Mouse (Mus musculus) limb, embryonic 11.5 days (tissue): ENCODE measurements around the gene Phf13. TPM values are rescaled to one million over a fixed set of nuclear protein-coding genes. Genes with fewer than 3 reads are reported as not detected.

ENCODE experiments used
- ATAC-seq: fragments of 200-750 bp; cut with Nextera tagmentation; 2 replicates; pipeline ENCODE4 v1.8.0; 2017; ENCODE audit warnings: low read depth; ENCODE audit not compliant: insufficient number of reproducible peaks, low FRiP score, low TSS enrichment
- DNase-seq: peaks from one replicate; pipeline ENCODE4 v3.0.0-alpha.2; 2015; ENCODE audit warnings: low spot score
- H3K27ac ChIP-seq: fragments of 300-500 bp; sonication (generic); replicated peaks from 2 replicates; pipeline ENCODE4 v1.5.1; 2014; ENCODE audit warnings: low read depth, mild to moderate bottlenecking, low read length
- H3K27me3 ChIP-seq: fragments of 300-500 bp; sonication (generic); 2 replicates; pipeline ENCODE4 v1.6.1; 2014; ENCODE audit warnings: mild to moderate bottlenecking, low read length, mixed read lengths; ENCODE audit not compliant: control insufficient read depth, insufficient read depth
- H3K36me3 ChIP-seq: fragments of 300-500 bp; sonication (generic); 2 replicates; pipeline ENCODE4 v1.6.1; 2014; ENCODE audit warnings: mild to moderate bottlenecking, low read length, moderate library complexity, mixed read lengths; ENCODE audit not compliant: control insufficient read depth, insufficient read depth
- H3K4me1 ChIP-seq: fragments of 300-500 bp; sonication (generic); 2 replicates; pipeline ENCODE4 v1.6.1; 2014; ENCODE audit warnings: low read length, mixed read lengths; ENCODE audit not compliant: control insufficient read depth, insufficient read depth
- H3K4me2 ChIP-seq: fragments of 300-500 bp; sonication (generic); 2 replicates; pipeline ENCODE4 v1.6.1; 2014; ENCODE audit warnings: low read depth, mild to moderate bottlenecking, moderate library complexity; ENCODE audit not compliant: severe bottlenecking
- H3K4me3 ChIP-seq: fragments of 300-500 bp; sonication (generic); 2 replicates; pipeline ENCODE4 v1.5.1; 2014; ENCODE audit warnings: low read depth, low read length
- H3K9ac ChIP-seq: fragments of 300-500 bp; sonication (generic); 2 replicates; pipeline ENCODE4 v1.6.1; 2014; ENCODE audit warnings: mild to moderate bottlenecking, low read length
- H3K9me3 ChIP-seq: fragments of 300-500 bp; sonication (generic); 2 replicates; pipeline ENCODE4 v1.6.1; 2016; ENCODE audit warnings: low read length; ENCODE audit not compliant: control insufficient read depth
- WGBS: fragments of 180-500 bp; shearing (Covaris S2); extraction: QIAGEN DNeasy Blood & Tissue Kit; methylation state at CpG from one replicate; pipeline ENCODE4 v1.1.7; 2014; 5-methylcytosine and 5-hydroxymethylcytosine counted together
- polyA plus RNA-seq: library from polyadenylated mRNA; unstranded; fragments of >200 nt; fragmentation: Nextera tagmentation; extraction: Ambion mirVana; gene quantifications from 2 replicates; pipeline ENCODE4 v1.2.1, GENCODE M21; 2014

Gene Phf13
- polyA plus RNA-seq, 1 experiment from 2014 or later = 29.4 TPM

DNA sequence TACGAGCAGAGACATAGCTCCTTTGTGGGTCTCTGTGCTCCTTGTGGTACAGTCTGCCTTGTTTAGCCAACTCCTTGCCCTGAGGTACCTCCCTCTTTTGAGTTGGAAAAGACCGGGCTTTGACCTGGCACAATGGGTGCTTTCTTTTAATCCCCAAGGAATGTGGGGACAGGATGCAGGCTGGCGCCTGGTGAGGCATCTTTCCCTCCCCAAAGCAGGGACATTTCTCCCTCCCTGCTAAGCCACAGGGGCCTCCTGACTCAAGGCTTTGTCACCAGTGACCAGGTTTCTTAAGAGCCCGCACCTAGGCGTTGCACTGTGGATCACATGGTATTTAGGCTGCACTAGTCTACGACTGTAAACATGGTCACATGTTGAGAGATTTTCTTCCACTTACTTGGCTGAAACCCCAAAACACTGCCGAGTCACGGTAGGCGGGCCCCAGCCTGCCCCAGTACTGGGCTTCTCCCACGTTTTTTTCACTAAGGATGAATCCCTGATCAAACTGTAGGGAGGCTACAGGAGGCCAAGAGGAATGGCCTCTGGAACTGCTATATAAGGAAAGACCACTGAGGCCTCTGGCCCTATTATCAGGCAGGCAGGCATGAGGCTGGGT, 14.1 kb upstream of the Phf13 start:
- Histone ChIP-seq H3K27me3 (0 out of 2 replicates have a peak, but pooled peaks cover 3% of the 10 kb centered on the region), H3K27ac (no peak overlapping the region), H3K36me3 (peaks cover 3% of the 10 kb centered on the region; the same call in 1 of the 2 replicates), H3K4me3 (peak overlapping the region; percentile 84), H3K9ac (peak overlapping the region; percentile 68), H3K9me3 (no peaks in the 10 kb centered on the region), H3K4me2 (peak overlapping the region; percentile 100), H3K4me1 (peaks cover 27% of the 10 kb centered on the region)
- WGBS = 1% methylated on average over 10 of the region's 10 CpGs
- no peak for ATAC-seq
- no peak for DNase-seq

GRCm38 (mm10) chr4:152009076-152010051, 13.3 kb upstream of the Phf13 start:
- H3K27ac ChIP-seq = peak overlapping the region; percentile 57
- peak; percentile 26; the same call in 1 of the 2 replicates for ATAC-seq
- 0 out of 2 replicates have a peak, but pooled peaks cover 3% of the 10 kb centered on the region for H3K27me3 ChIP-seq
- peaks cover 27% of the 10 kb centered on the region for H3K4me1 ChIP-seq
- no peaks in the 10 kb centered on the region for H3K9me3 ChIP-seq
- H3K9ac ChIP-seq = peak overlapping the region; percentile 68
- DNase-seq = peak; percentile 68
- WGBS = under 1% methylated on average over 115 of the region's 115 CpGs
- peak overlapping the region; percentile 100 for H3K4me2 ChIP-seq
- peak overlapping the region; percentile 84 for H3K4me3 ChIP-seq
- no peaks in the 10 kb centered on the region for H3K36me3 ChIP-seq

DNA sequence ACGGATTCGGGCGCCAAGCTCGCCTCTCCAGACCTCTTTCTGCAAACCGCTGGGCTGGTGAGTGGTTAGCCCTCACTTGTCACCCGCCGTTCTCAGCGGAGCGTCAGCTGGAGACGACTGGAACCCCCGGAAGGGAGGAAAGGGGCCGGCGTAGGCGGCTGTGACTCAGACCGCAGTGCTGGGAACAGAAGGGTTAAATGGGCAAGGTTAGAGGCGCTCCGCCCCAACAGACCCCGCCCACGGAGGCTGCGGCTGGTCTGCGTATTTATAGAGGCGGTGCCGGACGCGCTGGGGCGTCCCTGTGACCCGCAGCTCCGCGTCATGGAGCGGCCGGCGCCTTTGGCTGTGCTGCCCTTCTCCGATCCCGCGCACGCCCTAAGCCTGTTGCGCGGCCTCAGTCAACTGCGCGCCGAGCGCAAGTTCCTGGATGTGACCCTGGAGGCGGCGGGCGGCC, 12.6 kb upstream of the Phf13 start, which contains the start of gene Klhl21:
Gene Klhl21, plus strand, starts transcription at position 182 of the 454 bp plus-strand sequence.
- peak; percentile 89 for ATAC-seq
- no peaks in the 10 kb centered on the region for H3K36me3 ChIP-seq
- peak within 1 kb of the TSS; percentile 68 for H3K9ac ChIP-seq
- 0 out of 2 replicates have a peak, but pooled peaks cover 3% of the 10 kb centered on the region for H3K27me3 ChIP-seq
- WGBS = 0% methylated on average over 45 of the region's 45 CpGs
- H3K9me3 ChIP-seq = no peaks in the 10 kb centered on the region
- peaks cover 27% of the 10 kb centered on the region for H3K4me1 ChIP-seq
- peak within 1 kb of the TSS; percentile 100 for H3K4me2 ChIP-seq
- peak; percentile 95 for DNase-seq
- peak within 1 kb of the TSS; percentile 84 for H3K4me3 ChIP-seq
- peak within 1 kb of the TSS; percentile 57 for H3K27ac ChIP-seq

GRCm38 (mm10) chr4:152008148-152008500, 12.1 kb upstream of the Phf13 start:
- Histone ChIP-seq H3K4me2 (peak overlapping the region; percentile 100), H3K27ac (no peak overlapping the region), H3K27me3 (0 out of 2 replicates have a peak, but pooled peaks cover 3% of the 10 kb centered on the region), H3K4me1 (peaks cover 27% of the 10 kb centered on the region), H3K36me3 (no peaks in the 10 kb centered on the region), H3K9me3 (no peaks in the 10 kb centered on the region), H3K9ac (no peak overlapping the region), H3K4me3 (peak overlapping the region; percentile 84)
- under 1% methylated on average over 14 of the region's 14 CpGs for WGBS
- DNase-seq (no peak), ATAC-seq (no peak)

DNA sequence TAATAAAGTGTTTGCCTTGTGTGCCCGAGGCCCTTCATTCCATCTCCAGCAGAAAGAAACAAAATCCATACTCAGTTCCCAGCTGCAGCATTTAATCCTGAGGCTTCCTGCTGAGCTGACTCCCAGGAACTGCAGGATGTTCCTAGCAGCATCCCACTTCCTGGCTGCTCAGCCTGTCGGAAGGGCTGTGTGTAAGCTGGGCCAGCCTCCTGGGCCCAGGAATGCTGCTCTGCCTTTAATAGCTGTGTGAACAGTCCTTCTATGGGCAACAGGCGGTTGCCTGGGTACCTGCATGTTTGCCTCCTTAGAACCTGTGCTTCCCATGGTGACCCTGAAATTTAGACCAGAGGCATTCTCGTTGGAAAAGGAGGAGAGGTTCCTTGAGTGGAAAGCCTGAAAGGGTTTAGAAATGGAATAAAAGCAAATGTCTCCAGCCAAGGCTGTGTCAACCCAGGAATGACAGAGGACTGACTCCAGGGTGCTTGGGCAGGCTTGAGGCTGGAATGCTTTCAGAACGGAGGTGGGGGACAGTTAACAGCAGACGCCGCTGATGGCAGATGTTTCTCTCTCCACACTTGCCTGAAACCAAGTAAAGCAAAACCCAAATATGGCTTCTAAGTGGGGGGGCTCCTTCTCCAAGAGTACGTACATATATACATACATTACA, 11.6 kb upstream of the Phf13 start:
- peak overlapping the region; percentile 84 for H3K4me3 ChIP-seq
- WGBS = 4% methylated on average over 8 of the region's 8 CpGs
- H3K4me2 ChIP-seq = peak overlapping the region; percentile 100
- no peaks in the 10 kb centered on the region for H3K36me3 ChIP-seq
- DNase-seq (peak; percentile 43), ATAC-seq (no peak)
- peaks cover 27% of the 10 kb centered on the region for H3K4me1 ChIP-seq
- H3K27me3 ChIP-seq = 0 out of 2 replicates have a peak, but pooled peaks cover 3% of the 10 kb centered on the region
- H3K9me3 ChIP-seq = no peaks in the 10 kb centered on the region
- H3K9ac ChIP-seq = no peak overlapping the region
- H3K27ac ChIP-seq = no peak overlapping the region

DNA sequence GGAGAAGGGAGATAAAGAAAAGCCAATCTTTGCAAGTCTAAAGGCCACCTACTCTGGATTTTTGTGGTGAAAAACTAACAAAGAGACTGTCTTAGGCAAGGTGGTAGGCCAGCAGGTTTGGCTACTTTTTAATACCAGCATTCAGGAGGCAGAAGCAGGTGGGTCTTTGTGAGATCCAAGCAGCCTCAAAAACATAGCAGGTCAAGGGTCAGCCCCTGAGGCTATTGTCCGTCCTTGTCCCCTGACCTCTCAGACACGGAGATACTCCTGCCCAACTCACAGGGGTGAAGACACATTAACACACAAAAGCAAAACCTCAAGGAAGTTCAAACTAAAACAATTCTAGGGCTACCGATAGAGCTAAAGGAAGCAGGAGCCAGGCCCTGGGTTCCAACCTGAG, 10.8 kb upstream of the Phf13 start:
- DNase-seq (no peak), ATAC-seq (no peak)
- Histone ChIP-seq H3K27me3 (0 out of 2 replicates have a peak, but pooled peaks cover 3% of the 10 kb centered on the region), H3K4me1 (peaks cover 27% of the 10 kb centered on the region), H3K4me2 (no peak overlapping the region), H3K9me3 (no peaks in the 10 kb centered on the region), H3K27ac (no peak overlapping the region), H3K9ac (no peak overlapping the region), H3K36me3 (no peaks in the 10 kb centered on the region), H3K4me3 (no peak overlapping the region)
- 40% methylated on average over 3 of the region's 3 CpGs for WGBS

- Histone ChIP-seq H3K36me3 (no peaks in the 10 kb centered on the region), H3K27ac (no peak overlapping the region), H3K9me3 (no peaks in the 10 kb centered on the region), H3K27me3 (0 out of 2 replicates have a peak, but pooled peaks cover 3% of the 10 kb centered on the region), H3K9ac (no peak overlapping the region), H3K4me2 (no peak overlapping the region), H3K4me1 (peaks cover 27% of the 10 kb centered on the region), H3K4me3 (no peak overlapping the region)
- ATAC-seq = no peak
- DNase-seq = no peak
- 80% methylated on average over 6 of the region's 6 CpGs for whole genome bisulfite sequencing
Observed at GRCm38 (mm10) chr4:152006137-152006536, 10.1 kb upstream of the Phf13 start.

- DNase-seq (no peak), ATAC-seq (no peak)
- H3K9me3 ChIP-seq = no peaks in the 10 kb centered on the region
- 95% methylated on average over 3 of the region's 3 CpGs for WGBS
- H3K36me3 ChIP-seq = no peaks in the 10 kb centered on the region
- no peak overlapping the region for H3K27ac ChIP-seq
- no peak overlapping the region for H3K4me2 ChIP-seq
- H3K9ac ChIP-seq = no peak overlapping the region
- no peaks in the 10 kb centered on the region for H3K27me3 ChIP-seq
- peaks cover 2% of the 10 kb centered on the region; the same call in 1 of the 2 replicates for H3K4me1 ChIP-seq
- H3K4me3 ChIP-seq = no peak overlapping the region
Observed at GRCm38 (mm10) chr4:152002063-152002462, 6.0 kb upstream of the Phf13 start.
